Mouse (Mus musculus) monocyte, adult 5-6 weeks (primary cell): ENCODE data around the gene Cntln. TPM values are rescaled to one million over a fixed set of nuclear protein-coding genes. Genes with fewer than 3 reads are reported as not detected.

Experiments
- ATAC-seq: fragments of 153-309, 156-312 bp; replicated peaks from 2 replicates; pipeline ENCODE4 v1.8.0; 2017; ENCODE audit warnings: mild to moderate bottlenecking; ENCODE audit not compliant: low TSS enrichment, insufficient number of reproducible peaks, severe bottlenecking, poor library complexity, low FRiP score
- total RNA-seq: library from RNA; stranded (forward); fragments of 200-1000, 200-491, 200-594 nt; gene quantifications from 3 replicates; pipeline ENCODE4 v1.2.3, GENCODE M21; 2017

Cntln gene
- total RNA-seq, 1 experiment from 2014 or later = 13.6 TPM

GRCm38 (mm10) chr4:85010846-85011245, 126.7 kb downstream of the Cntln start:
- ATAC-seq = no peak

GRCm38 (mm10) chr4:85045748-85046147, 161.6 kb downstream of the Cntln start:
- no peak for ATAC-seq

DNA sequence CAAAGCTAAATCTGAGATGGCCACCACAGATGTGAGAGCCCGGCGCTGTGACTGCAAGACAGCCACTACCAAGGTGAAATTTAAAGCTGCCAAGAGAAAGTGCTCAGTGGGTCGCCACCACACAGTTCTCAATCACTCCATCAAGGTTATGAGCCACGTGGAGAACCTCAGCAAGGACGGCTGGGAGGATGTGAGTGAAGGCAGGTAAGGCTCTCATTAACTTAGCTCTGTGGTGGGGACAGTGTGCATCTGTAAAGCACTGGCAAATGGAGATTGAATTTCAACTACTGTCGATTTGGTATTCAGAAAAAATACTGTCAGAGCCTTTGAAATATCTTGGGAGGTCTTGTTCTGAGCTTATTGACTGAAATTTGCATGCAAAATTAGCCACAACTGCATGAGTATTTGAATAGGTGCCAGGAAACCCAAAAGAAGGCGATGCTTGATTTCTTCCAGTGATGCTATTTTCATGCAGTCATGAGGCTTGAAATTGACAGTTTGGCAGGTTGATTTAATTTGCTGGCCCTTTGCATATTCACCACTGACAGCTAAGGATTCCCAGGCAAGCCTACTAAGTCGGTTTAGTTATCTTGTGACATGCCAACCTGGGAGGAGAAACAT, 165.9 kb downstream of the Cntln start:
- ATAC-seq = no peak

GRCm38 (mm10) chr4:85054616-85055015, 170.5 kb downstream of the Cntln start:
- ATAC-seq = no peak

DNA sequence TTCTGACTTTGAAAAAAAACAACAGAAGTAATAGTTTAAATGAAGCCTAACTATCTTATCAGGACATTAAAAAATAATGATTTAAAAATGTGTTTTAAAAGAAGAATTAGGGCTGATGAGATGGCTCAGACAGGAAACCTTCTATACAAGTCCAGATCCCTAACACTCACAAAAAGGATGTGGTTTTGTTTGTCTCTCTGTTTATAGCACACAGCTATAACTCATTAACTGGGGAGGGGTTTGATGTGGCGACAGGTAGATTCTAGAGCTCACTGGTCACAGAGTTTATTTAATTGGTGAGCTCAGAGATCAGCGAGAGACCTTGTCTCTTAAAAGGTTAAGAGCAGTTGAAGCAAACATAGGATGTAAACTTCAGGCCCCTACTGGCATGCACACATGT, 175.5 kb downstream of the Cntln start:
- no peak for ATAC-seq

DNA sequence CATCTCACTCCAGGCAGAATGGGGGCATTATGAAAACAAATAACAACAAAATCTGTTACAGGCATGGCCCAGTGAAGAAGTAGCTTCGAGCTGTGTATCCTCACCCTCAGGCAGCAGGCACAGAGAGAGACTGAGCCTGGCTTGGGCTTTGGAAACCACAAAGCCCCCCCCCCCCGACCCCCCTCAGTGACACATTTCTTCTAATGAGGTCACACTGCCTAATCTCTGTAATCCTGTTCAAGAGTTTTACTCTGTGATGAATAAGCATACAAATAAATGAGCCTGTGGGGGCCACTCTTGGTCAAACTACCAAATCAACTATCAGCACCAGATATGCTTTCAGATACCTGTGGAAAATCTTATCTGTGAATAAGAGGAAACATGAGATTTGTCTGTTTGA, 177.6 kb downstream of the Cntln start:
- ATAC-seq = no peak

DNA sequence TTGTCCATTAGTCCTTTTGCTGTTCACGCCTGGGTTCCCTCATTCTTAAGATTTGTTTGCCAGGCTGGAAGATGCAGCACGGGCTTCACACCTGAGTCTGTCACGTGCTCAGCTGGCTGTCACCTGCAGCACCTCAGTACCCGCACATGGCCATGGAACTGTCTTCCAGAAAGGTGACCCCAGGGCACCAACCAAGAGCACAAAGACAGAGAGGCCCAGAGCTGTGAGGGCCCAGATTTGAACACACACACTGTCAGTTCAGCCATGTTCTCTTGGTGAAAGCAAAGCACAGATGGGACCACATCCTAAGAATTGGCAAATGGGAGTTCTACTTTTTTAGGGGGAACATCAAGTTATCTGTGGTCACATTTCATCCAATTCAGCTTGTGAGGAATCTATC, 211.9 kb downstream of the Cntln start:
- no peak for ATAC-seq

GRCm38 (mm10) chr4:85096682-85097081, 212.6 kb downstream of the Cntln start:
- no peak for ATAC-seq

GRCm38 (mm10) chr4:85102168-85102567, 218.1 kb downstream of the Cntln start:
- ATAC-seq = no peak

- no peak for ATAC-seq
These were observed 222.3 kb downstream of the Cntln start for GRCm38 (mm10) chr4:85106416-85106815.

- no peak for ATAC-seq
These were observed 222.9 kb downstream of the Cntln start for GRCm38 (mm10) chr4:85106961-85107360.

- ATAC-seq = no peak
These were observed 236.2 kb downstream of the Cntln start for GRCm38 (mm10) chr4:85120271-85120670.

DNA sequence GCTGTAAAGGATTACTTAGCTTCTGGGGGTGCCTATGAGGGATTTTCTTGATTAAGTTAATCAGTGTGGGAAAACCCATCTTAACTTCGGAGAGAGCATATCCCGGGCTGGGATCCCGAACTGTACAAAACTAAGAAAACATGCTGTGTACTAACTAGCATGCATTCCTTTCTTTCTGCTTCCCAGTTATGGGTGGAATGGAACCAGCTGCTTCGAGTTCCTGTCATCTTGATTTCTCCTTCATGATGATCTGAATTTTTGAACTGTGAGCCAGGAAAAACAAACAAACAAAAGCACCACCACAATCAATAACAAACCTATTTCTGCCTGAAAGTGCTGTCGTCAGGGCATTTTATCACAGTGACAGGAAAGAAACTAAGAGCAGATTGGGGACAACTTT, 265.6 kb downstream of the Cntln start:
- no peak for ATAC-seq

DNA sequence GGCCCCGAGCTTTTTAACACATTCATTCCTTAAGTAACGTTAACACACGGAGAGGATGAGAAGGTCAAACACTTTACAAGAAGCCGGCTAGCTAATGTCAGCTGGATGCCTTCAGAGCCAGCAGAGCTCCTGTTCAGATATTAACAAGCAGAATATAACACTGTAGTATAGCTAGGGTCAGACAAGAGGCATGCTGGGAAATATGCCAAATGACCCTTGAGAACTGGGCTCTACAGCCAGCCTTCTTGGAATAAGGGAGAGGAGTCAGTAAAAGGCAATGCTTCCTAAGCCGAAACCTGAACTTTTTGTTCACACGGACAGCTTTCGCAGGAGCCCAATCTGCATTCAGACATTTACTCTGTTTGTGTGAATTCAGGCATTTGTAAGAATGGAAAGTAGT, 267.8 kb downstream of the Cntln start:
- no peak for ATAC-seq

GRCm38 (mm10) chr4:85154361-85154760, 270.3 kb downstream of the Cntln start:
- ATAC-seq = no peak

DNA sequence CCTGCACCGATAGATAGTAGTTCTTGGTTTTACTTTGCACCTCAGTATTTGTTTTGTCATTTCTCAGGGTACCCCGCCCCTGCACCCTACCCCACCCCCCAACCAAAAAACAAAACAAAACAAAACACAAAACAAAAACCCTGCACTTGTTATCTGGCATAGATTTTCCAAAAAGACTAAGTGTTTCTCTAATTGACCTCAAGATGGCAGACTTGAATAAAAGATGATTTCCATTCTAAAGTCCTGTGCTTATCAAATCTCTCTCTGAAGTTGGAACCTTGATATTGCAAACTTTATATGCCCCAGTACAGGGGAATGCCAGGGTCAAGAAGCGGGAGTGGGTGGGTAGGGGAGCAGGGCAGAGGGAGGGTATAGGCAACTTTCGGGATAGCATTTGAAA, 277.0 kb downstream of the Cntln start:
- no peak for ATAC-seq

DNA sequence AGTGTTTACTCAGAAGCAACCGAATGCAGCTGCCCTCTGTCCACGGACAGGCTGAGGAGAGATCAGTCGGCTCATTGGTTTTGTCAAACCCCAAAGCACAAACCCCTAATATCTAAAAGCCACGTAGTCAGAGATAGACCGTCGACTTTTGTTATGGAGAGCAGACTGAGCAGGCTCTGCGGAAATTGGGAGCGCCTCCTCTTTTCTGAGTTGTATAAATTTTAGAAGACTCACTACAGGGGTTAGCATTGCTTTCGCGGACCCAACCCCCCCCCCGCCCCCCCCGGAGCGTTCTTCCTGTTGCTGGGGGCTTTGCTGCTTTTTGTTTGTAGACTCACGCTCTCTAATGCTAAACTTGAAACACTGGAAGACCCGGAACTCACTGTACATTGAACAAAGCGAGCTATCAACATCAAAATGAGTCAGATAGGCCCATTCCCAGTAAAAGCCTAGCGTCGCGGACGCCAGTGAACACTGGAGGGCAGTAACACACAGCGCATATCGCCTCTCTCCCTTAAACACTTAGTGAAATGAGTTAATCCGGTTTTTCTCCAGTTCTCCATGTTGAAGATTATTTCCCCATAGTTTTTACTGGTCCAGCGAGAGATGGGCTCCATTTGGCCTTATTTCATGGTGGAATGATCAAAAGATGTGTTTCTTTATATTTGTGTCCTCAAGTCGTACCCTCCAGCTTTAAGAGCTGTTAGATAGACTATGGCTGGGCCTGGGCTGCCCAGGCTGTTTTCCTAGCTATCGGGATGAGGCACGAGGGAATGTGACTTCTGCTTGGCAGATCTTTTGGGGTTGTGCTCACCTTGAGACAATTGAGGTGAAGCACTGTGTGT, 278.6 kb downstream of the Cntln start:
- no peak for ATAC-seq

DNA sequence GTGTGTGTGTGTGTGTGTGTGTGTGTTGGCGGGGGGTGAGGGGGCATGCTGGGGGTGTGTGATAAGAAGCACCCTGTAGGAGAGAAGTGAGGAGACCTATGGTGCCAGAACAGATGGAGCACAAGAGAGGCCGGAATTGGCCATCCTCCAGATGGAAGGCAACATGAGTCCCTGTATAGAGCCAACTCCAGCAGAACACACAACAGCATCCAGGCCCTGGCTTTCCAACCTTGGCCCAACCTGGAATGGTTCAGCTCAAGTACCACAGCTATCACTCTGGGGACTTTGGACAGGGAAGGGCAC, 279.2 kb downstream of the Cntln start:
- no peak for ATAC-seq

DNA sequence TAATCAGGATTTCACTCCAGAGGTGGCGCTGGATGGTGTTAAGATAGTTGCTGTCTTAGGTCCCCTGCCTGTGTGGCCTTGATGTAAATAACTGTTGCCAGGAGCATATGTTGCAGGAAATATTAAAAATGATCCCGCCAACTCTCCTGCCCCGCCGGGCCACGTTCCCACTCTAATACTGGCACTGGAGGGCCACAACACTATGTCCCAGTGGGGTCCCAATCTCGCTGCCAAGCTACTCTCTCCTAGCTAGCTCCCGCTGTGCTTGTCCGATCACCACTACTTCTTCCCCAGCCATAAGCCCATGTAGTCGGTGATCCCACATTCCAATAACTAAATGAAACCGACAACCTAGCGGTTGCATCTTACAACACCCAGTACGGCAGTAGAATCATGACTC, 283.9 kb downstream of the Cntln start:
- no peak for ATAC-seq

DNA sequence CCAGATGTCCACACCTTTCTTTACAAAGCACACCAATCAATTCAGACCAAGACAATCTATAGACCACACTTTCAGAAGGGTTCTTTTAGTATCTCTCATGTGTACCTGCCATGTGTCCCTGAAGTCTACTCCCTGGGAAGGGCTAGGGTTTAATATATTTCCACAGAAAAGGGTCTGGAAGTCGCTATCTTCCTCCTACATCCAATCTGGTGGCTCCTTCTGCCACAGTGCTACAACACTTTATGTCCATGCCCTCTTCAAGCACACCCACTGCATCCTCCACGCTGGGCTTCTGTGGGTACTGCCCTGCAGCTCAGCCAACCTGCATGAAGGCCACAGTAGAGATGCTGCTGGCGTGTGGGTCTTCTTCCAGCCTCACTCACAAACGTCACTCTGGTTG, 291.4 kb downstream of the Cntln start:
- ATAC-seq = no peak
